Mouse (Mus musculus): ENCODE results near the gene Trim71.

- TF ChIP-seq CTCF (IDR thresholded peaks at IDR 0.05; ENCODE audit: low read depth, low read length) (no peak), POLR2A (IDR thresholded peaks at IDR 0.05; ENCODE audit: extremely low read depth, insufficient read depth, low read length) (no peak)
Observed at GRCm38 (mm10) chr9:114484771-114485170, 79.4 kb downstream of the Trim71 start.
